Mouse (Mus musculus) olfactory bulb, adult 2 months (tissue): ENCODE data around the gene Olfr556.

Experiments used
- CTCF ChIP-seq: fragments of 200-500 bp; IDR thresholded peaks from 2 replicates; pipeline ENCODE4 v1.5.1; 2012; ENCODE audit warnings: low read depth, mild to moderate bottlenecking, low read length, moderate library complexity; ENCODE audit not compliant: insufficient read depth
- POLR2A ChIP-seq: fragments of 200-500 bp; IDR thresholded peaks from 2 replicates; pipeline ENCODE4 v1.6.1; 2012; ENCODE audit warnings: mild to moderate bottlenecking, low read depth, low read length, moderate library complexity; ENCODE audit not compliant: insufficient read depth

- no peak for TF ChIP-seq CTCF
- TF ChIP-seq POLR2A: no peak
Observed at GRCm38 (mm10) chr7:102638132-102638531, 26.6 kb upstream of the Olfr556 start, which contains the start of gene Olfr554.
